Mouse (Mus musculus): ENCODE measurements at regions not wholly inside any gene's neighbourhood (a gene's known extent, or its start where the extent isn't known, plus 50 kb on each side); places are given as distances from the start of the nearest gene placed in this dataset.

DNA sequence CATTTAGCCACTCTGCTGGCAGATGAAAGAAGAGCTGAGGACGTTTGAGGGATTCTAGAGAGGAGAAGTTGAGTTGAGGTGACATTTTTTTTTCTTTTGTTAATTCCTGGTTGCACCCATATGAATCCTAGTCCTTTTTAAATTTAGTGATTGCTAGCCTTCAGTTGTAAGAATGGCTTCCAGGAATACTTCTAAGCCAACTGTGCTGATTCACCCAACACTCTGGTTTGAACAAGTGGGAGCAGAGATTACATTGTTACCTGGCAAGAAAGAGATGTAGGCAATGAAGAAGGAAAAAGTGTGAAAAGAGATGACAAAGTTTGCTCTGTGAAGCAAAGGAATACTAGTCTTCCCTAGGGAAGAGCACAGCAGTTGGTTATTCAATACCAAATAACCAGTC is 261.1 kb upstream of the Kcnq5 start:
- DNase-seq (ENCODE audit: extremely low read depth, low read depth, low spot score) = no peak

DNA sequence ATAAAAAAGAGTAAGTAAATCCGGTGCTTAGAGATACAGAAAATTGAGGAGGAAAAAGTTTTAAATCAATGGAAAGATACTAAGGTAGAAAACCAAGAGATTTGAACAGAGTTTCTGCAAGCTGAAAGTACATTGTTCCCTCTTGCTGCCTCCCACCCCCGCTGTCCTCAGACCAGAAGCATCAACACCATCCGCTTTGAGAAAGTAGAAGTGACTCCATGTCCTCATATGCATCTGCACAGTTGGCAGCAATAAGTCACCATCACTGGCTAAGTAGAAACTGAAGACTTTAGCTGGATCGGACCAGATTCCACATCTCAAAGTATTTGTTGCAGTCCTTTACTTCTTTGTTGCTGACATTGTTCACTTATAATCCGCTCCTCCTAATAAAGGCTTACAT is 250.1 kb upstream of the Kcnq5 start:
- DNase-seq (ENCODE audit: extremely low read depth, low read depth, low spot score) = no peak

DNA sequence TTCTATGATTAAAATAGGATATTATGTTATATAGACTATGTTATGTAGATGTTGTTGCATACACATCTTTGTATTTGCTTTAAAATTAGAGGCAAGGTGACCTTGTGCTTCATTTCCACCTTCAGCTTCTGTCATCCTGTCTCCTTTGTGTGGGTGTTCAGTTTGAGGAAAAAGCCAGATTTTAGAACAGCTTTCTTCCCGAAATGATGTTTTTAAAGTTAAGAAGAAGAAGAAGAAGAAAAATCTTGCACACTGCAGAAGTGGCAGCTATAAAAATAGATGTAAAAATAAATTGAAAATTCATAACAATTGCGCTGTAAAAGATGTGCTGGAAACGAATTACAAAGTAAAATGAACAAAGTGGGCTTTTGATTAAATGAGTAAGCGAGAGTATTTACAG is 249.5 kb upstream of the Kcnq5 start:
- no peak for DNase-seq (ENCODE audit: extremely low read depth, low read depth, low spot score)

DNA sequence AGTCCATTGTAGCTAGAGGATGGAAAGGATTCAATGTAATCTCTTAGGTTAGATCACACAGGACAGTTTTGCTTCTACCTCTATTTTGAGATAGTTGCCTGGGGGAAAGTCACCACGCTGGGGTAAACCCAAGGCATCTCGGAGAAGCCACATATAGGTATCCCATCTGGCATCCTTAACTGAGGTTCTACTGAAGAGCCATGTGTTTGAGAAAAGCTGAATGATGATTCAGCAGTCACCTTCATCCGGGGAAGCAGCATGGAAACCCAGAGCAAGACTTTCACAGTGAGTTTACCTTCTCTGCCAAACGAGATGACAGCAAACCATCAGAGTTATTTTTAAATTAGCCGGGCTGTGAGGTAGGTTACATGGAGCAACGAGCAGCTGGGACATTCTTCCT is 248.9 kb upstream of the Kcnq5 start:
- DNase-seq (ENCODE audit: extremely low read depth, low read depth, low spot score) = no peak

DNA sequence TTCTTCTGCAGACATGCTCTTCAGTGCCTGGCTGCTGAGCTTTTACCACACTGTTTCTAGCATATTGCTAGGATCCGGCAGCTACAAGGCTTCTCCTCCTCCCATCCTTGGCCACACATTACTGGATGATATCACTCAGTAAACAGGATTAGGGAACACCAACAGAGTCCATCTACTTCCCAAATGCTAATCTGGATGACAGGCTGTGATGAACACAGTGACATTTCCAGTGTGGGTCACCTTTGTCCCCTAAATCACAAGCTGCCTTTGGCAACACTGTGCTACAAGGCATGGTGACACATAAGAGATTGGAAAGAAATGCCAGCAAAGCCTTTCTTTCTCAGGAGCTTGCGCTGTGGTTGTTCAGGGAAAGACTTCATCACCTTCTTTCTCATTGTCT is 246.5 kb upstream of the Kcnq5 start:
- no peak for DNase-seq (ENCODE audit: extremely low read depth, low read depth, low spot score)

DNA sequence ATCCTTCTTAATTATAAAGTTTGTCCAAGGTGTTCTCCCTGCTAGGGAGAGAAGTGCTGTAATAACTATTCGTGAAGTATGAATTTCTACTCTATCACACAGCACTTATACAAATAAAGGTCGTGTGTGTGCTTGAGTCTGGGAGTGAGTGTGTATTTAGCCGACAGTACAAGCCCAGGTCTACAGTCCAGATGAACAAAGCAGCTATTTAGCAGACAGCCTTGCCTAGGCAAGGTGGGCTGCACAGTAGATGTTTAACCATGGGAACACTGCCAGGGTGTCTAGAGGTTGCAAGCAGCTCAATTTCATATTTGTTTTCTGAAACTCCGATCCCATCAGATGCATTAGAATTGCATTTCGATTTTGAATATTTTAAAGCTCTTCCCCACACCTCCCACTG is 245.2 kb upstream of the Kcnq5 start:
- DNase-seq (ENCODE audit: extremely low read depth, low read depth, low spot score) = no peak

DNA sequence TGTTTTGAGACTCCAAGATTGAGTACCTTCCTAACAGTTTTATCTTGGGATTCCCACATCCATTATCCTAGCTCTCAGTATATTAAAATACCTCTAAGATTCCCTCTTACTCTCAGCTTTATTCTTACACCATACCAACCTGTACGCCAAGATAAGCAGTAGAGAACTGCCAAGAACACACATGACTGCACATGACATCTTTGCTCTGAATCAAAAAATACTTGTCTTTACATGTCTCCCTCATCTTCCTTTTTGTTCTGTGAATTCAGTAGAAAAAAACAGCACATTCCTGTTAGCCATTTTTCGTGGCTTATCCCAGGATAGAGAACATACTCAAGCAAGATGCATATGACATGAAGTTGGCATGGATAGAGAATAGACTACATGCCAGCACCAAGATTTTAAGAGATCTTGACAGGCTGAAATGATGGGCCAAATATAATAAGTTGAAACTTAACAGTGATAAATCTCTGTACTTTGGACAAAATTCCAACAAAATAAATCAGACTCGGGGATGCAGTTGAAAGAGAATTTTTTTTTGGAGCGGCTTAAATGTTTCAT is 206.0 kb upstream of the Kcnq5 start:
- peak; percentile 67 for DNase-seq (ENCODE audit: extremely low read depth, low read depth, low spot score)

DNA sequence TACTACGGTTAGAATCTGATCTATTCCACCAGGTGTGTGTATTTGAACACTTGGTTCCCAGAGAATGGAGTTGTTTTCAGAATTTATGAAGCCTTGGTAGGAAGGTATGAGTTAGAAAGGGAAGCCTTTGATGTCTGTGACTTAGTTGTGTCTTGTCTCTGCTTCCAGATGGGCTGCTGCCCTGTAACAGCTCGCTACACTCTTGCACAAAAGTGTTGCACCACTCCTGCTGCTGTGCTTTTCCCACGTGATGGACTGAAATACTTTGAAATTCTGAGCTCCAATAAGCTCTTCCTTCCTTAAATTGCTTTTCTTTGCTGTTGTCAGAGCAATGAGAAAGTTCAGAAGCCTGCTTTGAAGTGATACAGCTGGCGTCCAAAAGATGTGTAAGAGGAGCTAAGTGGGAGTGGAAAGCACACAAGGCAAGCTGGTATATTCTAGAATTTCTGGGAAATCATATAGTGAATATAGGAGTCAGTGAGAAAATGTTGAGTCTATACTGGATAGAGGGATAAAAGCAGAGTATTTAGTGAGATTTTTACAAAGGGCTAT is 174.9 kb upstream of the Kcnq5 start:
- DNase-seq (ENCODE audit: extremely low read depth, low read depth, low spot score) = no peak

DNA sequence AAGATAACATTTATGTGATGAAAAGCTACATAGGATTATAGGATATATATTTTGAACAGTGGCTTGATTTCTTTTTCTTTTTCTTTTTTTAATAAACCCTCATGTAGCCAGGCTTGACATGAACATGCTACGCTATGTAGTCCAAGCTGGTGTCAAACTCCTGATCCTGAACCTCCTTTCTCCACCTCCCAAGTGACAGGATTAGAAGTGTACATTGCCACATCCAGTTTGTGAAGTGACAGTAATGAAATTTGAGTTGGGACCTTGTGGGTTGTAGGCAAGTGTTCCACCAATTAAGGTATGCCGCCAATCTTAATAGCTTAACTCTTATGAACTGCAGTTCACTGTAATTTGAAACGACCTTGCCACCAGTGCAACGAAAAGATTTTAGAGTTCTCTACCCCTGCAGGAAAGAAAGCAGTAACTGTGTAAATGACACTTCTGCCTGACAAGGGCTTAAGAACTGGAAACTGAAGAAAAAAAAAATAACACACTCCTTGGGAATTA is 156.6 kb upstream of the Kcnq5 start:
- no peak for DNase-seq (ENCODE audit: extremely low read depth, low read depth, low spot score)

DNA sequence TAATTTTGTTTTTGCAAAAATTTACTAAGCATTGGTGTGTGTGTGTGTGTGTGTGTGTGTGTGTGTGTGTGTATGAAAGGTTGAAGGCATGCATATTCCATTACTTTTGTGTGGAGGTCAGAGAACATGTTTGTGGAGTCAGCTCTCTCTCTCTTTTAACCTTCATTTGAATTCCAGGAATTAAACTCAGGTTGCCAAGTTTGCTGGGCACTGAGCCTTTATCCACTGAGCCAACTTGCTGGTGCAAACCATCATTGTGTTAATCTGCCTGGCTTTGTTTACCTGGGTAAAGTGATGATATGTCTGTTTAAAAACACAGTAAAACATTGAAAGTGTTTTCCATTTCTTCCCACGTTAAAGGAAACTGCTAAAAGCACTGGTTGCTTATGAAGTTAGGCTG is 154.7 kb upstream of the Kcnq5 start:
- no peak for DNase-seq (ENCODE audit: extremely low read depth, low read depth, low spot score)

DNA sequence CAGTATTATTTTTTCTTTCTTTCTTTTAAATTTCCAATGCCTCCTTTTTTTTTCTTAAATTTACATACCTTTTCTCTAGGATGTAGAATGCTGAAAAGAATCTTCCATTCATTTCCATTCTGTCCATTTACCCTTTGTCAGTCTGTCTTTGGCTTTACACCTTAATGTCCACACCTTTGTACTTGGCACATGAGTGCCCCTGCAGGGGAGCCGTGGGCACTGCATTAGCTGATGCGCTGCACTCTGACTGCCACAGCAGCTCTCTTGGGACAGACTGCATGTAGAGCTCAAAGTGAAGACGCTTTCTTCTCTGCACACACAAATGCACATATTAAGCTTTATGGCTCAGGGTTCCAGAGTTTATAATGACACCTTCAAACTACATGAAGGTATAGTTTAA is 143.8 kb upstream of the Kcnq5 start:
- DNase-seq (ENCODE audit: extremely low read depth, low read depth, low spot score) = no peak

DNA sequence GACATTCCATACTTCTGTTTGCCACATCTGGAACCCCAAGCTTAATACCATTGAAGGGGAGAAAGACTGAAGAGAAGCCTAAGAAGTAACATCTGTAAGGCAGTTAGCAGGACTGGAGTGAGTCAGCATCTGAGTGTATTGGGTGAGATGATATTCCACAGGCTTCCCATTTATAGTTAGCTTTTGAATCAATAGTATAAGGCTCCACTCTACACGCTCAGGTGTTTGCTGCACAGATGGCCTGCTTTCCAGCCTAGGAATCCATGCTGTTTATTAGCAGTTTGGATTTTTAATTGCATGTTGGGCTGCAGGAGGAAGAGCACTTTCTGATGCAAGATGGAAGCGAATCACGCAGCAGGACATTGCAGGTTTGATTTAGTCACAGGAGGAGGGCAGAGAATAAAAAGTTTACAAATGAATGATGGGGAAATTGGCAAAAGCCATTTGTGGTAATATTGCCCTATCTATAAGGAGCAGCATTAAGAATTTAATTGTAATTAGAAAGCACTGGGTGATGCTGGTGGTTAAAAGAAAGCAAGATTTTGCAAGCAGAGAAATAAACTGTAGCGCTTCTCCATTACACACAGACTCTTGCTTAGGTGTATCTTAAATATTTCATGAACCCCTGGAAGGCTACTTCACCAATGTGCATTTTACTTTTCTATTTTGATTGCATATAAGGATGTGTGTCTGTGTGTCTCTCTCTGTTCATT is 109.8 kb upstream of the Kcnq5 start:
- DNase-seq (ENCODE audit: extremely low read depth, low read depth, low spot score) = no peak

DNA sequence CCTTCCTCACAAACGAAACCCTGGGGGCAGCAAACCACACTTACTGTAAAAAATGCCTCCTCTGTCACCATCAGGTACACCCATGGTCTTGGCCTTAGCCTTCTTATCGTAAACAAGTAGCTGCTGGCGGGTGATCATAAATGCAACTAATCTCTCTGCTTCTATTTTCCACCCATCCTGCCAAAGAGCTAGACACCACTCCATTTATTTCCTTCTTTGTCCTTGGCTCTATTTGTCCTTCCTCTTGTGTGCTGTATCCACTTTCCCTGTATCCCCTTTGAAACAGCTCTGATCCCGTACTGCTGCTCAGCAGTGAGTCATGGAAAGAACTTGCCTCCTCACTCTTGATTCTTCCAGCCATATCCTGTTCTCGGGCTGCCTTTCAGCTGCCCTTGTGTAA is 108.3 kb upstream of the Kcnq5 start:
- no peak for DNase-seq (ENCODE audit: extremely low read depth, low read depth, low spot score)
